Mouse (Mus musculus) lung, adult 2 months (tissue): ENCODE measurements around the gene Lcorl.

Experiments
- CTCF ChIP-seq: fragments of 200-500 bp; IDR thresholded peaks from 2 replicates; pipeline ENCODE4 v1.5.1; 2011; ENCODE audit warnings: mild to moderate bottlenecking, low read length, control low read depth; ENCODE audit not compliant: insufficient read depth
- POLR2A ChIP-seq: fragments of 200-500 bp; IDR thresholded peaks from 2 replicates; pipeline ENCODE4 v1.6.1; 2011; ENCODE audit warnings: low read depth, mild to moderate bottlenecking, control low read depth, low read length, borderline replicate concordance; ENCODE audit errors: extremely low read depth

DNA sequence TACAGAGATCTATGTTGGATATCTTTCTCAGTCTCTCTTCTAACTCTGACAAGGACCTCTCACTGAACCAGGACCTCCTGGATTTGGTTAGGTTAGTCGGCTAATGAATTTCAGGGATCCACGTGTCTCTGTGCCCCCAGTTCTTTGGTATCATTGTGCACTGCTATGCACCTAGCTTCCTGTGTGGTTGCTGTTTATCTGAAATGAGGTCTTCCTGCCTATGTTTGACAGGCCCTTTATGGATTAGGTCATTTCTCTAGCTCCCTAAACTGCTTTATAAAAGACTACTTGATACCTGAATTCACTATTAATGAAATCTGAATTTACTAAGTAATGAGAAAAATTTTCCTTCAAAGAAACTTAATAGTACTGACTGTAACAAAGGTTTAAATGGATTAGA lies 166.6 kb downstream of the Lcorl start:
- TF ChIP-seq POLR2A (no peak), CTCF (no peak)
